Mouse (Mus musculus) skeletal muscle tissue, adult 2 months (tissue): ENCODE data around the gene Brd4.

ENCODE experiments used
- DNase-seq: peaks from one replicate; pipeline ENCODE4 v3.0.0-alpha.2; 2012; ENCODE audit warnings: low read depth, low spot score

The Brd4 gene

DNA sequence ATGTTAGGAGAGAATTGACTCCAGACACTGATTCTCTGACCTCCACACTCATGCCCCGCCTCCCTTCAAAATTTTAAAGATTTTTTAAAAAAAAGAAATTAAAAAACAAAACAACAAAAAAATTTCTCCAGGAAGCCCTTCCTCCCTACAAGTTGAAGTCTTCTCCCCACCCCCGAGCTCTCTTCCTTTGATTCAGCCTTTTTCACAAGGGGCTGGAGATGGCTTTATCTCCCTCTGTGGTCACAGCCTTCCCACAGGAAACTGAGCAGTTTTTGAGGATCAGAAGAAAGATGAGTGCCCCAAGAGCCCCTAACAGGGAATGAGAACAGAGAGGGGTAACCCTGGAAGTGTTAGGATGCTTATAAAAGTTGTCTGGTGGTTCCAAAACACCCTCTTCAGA is 112.0 kb downstream of the Brd4 start:
- DNase-seq: no peak

- DNase-seq: no peak
These were observed 114.8 kb downstream of the Brd4 start for GRCm38 (mm10) chr17:32169518-32170225.

DNA sequence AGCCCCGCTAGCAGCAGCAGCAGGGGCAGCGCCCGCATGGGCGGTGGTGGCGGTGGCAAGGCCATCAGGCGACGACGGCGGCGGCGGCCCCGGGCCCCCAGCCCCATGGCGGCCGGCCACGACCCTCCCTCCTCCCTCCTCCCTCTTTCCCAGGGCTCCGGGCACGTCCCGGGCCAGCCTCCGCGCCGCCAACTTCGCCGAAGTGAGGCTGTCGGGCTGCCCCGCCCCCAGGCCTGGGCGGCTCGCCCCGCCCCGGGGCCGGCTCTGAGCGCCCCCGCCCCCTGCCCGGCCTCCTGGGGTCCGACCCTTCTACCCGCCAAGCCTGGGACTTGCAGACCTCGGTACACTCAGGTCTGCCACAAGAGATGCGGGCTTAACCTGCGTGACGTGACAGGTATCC is 117.8 kb downstream of the Brd4 start, which contains the start of gene Notch3:
TSS of gene Notch3 (minus strand) at position 166 of the 400 bp plus-strand sequence.
- DNase-seq: no peak

DNA sequence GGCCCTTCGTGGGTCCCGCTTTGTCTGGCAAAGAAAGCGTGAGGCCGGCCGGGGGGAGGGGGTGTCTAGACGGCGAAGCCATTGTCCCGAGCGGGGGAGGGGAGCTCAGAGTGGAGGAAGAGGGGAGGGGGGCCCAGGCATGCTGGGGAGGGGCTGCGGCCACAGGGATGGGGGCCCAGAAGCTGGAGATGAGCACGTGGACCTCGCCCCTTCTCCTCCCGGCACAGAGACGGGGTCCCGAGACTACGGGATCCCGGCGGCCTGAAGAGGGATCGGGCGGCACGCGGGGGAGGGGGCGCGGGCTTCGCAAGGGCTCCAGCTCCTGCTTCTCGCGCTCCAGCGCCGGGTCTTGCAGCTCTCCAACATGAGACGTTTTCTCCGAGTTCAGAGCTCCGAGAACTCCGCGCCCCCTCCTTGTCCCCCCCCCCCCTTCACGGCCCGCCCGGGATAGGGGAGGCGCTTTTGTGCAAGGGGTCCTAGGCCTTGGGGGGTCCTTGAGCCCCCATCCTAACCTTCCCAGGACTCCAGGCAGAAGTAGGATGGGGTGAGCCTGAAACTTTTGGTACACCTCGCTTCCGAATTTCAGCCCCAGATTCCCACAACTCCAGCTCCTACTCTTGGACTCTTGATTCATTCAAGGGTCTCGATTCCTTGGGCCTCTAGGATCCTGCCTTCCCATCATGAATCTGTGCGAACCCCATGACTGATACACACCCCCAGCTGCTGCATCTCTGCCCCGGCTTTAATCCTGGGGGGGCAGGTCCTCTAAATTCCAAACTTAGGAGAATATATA is 118.5 kb downstream of the Brd4 start:
- no peak for DNase-seq

GRCm38 (mm10) chr17:32165266-32165802 is 119.2 kb downstream of the Brd4 start:
- DNase-seq: no peak

- DNase-seq: no peak
These were observed 119.7 kb downstream of the Brd4 start for GRCm38 (mm10) chr17:32164780-32165179.

GRCm38 (mm10) chr17:32163910-32164650 is 120.4 kb downstream of the Brd4 start:
- DNase-seq: peak; percentile 38

- DNase-seq: no peak
These were observed 122.2 kb downstream of the Brd4 start for GRCm38 (mm10) chr17:32162112-32162850.

GRCm38 (mm10) chr17:32160882-32161281 is 123.6 kb downstream of the Brd4 start:
- DNase-seq: no peak

DNA sequence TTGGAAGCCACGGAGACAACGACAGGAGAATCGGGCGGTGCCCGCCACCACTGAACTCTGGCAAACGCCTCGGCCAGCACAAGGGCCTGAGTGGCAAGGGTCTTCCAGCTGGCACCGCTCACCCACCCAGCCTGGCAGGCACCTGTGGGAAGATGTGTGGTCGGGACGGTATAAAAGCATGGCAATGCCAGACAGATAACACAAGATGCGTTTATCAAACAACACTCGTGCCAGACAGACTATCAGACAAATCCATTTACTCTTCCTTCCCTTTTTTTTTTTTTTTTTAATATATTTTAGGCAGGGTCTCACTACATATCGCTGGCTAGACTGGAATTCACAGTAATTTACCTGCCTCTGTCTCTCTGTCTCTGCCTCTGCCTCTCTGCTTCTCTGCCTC is 125.7 kb downstream of the Brd4 start:
- no peak for DNase-seq

DNA sequence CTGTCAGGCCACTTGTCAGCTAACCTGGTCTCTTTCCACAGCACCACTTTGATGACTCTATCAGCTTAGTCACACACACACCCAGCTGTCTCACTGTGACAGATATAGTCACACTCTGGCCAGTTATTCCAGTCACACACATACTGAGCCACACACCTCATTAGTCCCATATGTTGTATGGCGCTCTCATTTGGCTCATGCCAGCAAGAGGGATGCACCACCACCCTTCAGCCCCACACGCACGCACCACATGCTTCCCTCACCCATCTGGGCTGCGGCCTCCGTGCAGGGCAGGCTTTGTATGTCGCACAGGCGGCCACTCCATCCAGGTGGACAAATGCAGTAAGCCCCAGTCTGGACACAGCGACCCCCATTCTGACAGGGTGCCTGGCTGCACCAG is 137.8 kb downstream of the Brd4 start:
- no peak for DNase-seq
